Mouse (Mus musculus) forebrain, embryonic 14.5 days (tissue): ENCODE data around the gene Ilvbl. TPM values are rescaled to one million over a fixed set of nuclear protein-coding genes. Genes with fewer than 3 reads are reported as not detected.

ENCODE experiments used
- ATAC-seq: fragments of 200-750 bp; cut with Nextera tagmentation; 2 replicates; pipeline ENCODE4 v1.8.0; 2017; ENCODE audit warnings: mild to moderate bottlenecking, moderate library complexity
- DNase-seq: peaks from one replicate; pipeline ENCODE4 v3.0.0-alpha.2; 2015; ENCODE audit warnings: low spot score
- H3K27ac ChIP-seq: fragments of 300-500 bp; sonication (generic); 2 replicates; pipeline ENCODE4 v1.5.1; 2014; ENCODE audit warnings: low read depth, mild to moderate bottlenecking, control low read depth, low read length, moderate library complexity
- H3K27me3 ChIP-seq: fragments of 300-500 bp; sonication (generic); replicated peaks from 2 replicates; pipeline ENCODE4 v1.6.1; 2014; ENCODE audit warnings: low read length, control low read depth, mixed read lengths; ENCODE audit not compliant: control insufficient read depth, insufficient read depth
- H3K36me3 ChIP-seq: fragments of 300-500 bp; sonication (generic); 2 replicates; pipeline ENCODE4 v1.6.1; 2014; ENCODE audit warnings: low read length, control low read depth; ENCODE audit not compliant: control insufficient read depth, insufficient read depth
- H3K4me1 ChIP-seq: fragments of 300-500 bp; sonication (generic); 2 replicates; pipeline ENCODE4 v1.6.1; 2014; ENCODE audit warnings: antibody characterized with exemption, low read length, control low read depth; ENCODE audit not compliant: control insufficient read depth, insufficient read depth
- H3K4me2 ChIP-seq: fragments of 300-500 bp; sonication (generic); 2 replicates; pipeline ENCODE4 v1.6.1; 2014; ENCODE audit warnings: mild to moderate bottlenecking, control low read depth, low read length
- H3K4me3 ChIP-seq: fragments of 300-500 bp; sonication (generic); 2 replicates; pipeline ENCODE4 v1.5.1; 2014; ENCODE audit warnings: low read depth, low read length, control low read depth
- H3K9ac ChIP-seq: fragments of 300-500 bp; sonication (generic); 2 replicates; pipeline ENCODE4 v1.6.1; 2014; ENCODE audit warnings: mild to moderate bottlenecking, low read length, control low read depth, moderate library complexity
- H3K9me3 ChIP-seq: fragments of 300-500 bp; sonication (generic); replicated peaks from 2 replicates; pipeline ENCODE4 v1.6.1; 2016; ENCODE audit warnings: low read length, control low read depth, mixed read lengths; ENCODE audit not compliant: control insufficient read depth
- WGBS: fragments of 180-500 bp; shearing (Covaris S2); extraction: QIAGEN DNeasy Blood & Tissue Kit; methylation state at CpG from one replicate; pipeline ENCODE4 v1.1.7; 2014; 5-methylcytosine and 5-hydroxymethylcytosine counted together
- polyA plus RNA-seq: library from polyadenylated mRNA; unstranded; fragments of >200 nt; fragmentation: Nextera tagmentation; extraction: Ambion mirVana; gene quantifications from 2 replicates; pipeline ENCODE4 v1.2.1, GENCODE M21; 2014

Ilvbl gene
- polyA plus RNA-seq, 1 experiment from 2014 or later = 29.3 TPM

DNA sequence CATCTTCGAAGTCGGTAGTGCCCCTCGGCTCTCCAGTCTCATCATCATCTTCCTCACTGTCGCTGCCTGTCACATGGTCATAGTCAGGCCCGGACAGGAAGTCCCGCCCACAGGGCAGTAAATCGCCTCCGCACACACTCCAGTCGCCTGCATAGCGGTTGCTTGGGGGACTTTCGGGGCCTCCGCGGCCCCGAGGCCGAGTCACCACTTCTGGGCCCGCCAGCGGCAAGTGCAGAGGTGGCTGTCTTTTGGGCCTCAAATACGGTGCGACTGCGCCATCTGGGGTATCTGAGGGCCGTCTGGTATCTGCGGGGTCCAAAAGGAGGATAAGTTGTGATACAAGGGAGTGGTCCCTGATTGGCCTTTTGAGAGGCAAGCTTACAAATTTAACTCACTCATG lies 11.5 kb downstream of the Ilvbl start:
- WGBS = 91% methylated on average over 22 of the region's 22 CpGs
- no peaks in the 10 kb centered on the region for H3K4me1 ChIP-seq

DNA sequence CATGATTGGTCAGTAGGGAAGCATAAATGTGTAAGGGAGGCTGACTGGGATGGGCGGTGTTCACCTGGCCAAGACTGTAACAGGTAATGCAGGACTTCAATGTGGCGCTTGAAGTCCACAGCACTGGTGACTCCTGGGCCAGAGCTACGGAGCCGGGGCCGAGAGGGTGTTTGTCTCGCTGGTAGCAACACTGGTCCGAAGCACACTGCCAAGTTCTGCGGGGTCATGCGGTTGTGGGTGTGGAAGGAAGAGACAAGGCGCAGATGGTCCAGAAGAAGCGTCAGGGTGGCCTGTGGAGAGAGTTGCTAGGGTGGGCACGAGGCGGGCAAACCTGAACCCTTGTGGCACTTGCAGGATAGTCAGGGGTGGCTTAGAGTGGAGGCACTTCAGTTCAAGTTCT lies 11.9 kb downstream of the Ilvbl start:
- Histone ChIP-seq H3K4me3 (no peak overlapping the region), H3K9me3 (no peaks in the 10 kb centered on the region), H3K9ac (no peak overlapping the region), H3K4me1 (no peaks in the 10 kb centered on the region), H3K4me2 (no peak overlapping the region), H3K27ac (no peak overlapping the region), H3K27me3 (no peaks in the 10 kb centered on the region), H3K36me3 (peaks cover 46% of the 10 kb centered on the region)
- ATAC-seq = no peak
- no peak for DNase-seq
- 97% methylated on average over 13 of the region's 13 CpGs for WGBS

More for the DNA sequence above, 11.5 kb downstream of the Ilvbl start:
- no peak overlapping the region for H3K27ac ChIP-seq
- H3K4me2 ChIP-seq = no peak overlapping the region
- no peaks in the 10 kb centered on the region for H3K27me3 ChIP-seq
- H3K9ac ChIP-seq = no peak overlapping the region
- H3K4me3 ChIP-seq = no peak overlapping the region
- no peak for ATAC-seq
- peaks cover 46% of the 10 kb centered on the region for H3K36me3 ChIP-seq
- no peak for DNase-seq
- no peaks in the 10 kb centered on the region for H3K9me3 ChIP-seq

DNA sequence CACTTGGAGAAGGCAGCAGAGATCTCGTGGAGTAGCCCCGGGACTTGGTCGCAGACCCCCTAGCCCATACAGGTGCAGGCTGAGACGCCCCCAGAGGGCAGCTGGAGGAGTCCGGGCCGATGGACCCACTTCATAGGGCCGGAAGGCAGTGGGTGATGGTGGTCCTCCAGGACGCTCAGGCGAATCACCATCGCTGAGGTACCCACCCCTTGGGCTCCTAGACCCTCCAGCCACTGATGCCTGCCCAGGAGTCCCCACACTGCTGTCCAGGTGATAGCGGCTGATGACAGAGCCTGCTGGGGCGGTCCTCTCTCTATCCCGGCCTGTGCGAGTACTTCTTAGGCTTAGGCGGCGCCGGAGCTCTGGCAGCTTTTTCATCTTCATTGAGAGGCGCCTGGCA lies 15.1 kb downstream of the Ilvbl start:
- Histone ChIP-seq H3K4me2 (no peak overlapping the region), H3K27me3 (no peaks in the 10 kb centered on the region), H3K9me3 (no peaks in the 10 kb centered on the region), H3K9ac (no peak overlapping the region), H3K4me1 (0 out of 2 replicates have a peak, but pooled peaks cover 5% of the 10 kb centered on the region), H3K4me3 (no peak overlapping the region), H3K36me3 (peaks cover 26% of the 10 kb centered on the region), H3K27ac (no peak overlapping the region)
- DNase-seq = no peak
- WGBS = 96% methylated on average over 18 of the region's 18 CpGs
- ATAC-seq = no peak

DNA sequence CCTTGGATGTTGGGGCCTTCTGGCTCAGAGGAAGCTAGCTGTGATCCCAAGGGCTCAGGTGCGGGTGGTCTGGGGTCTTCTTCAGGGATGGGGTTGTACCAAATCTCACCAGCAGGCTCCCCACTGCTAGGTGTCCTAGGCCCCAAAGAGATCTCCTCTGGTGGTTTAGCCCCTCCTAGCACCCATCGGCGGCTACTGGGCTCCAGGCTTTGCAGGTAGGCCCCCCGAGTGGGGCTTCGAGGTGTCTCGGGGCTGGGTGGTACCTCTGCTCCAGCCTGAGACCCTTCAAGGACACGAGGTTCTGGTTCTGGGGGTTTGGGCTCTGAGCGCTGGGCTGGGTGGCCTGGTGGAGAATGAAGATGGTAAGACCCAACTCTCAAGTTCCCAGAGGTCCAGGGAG lies 15.8 kb downstream of the Ilvbl start:
- Histone ChIP-seq H3K9me3 (no peaks in the 10 kb centered on the region), H3K27ac (no peak overlapping the region), H3K4me2 (no peak overlapping the region), H3K4me1 (0 out of 2 replicates have a peak, but pooled peaks cover 5% of the 10 kb centered on the region), H3K27me3 (no peaks in the 10 kb centered on the region), H3K36me3 (peaks cover 22% of the 10 kb centered on the region), H3K9ac (no peak overlapping the region), H3K4me3 (no peak overlapping the region)
- ATAC-seq (no peak), DNase-seq (no peak)
- 94% methylated on average over 8 of the region's 8 CpGs for WGBS

GRCm38 (mm10) chr10:78590744-78591143 lies 16.6 kb downstream of the Ilvbl start:
- Histone ChIP-seq H3K4me3 (peak overlapping the region; percentile 43), H3K9ac (peak overlapping the region; percentile 71), H3K27ac (no peak overlapping the region), H3K36me3 (peaks cover 14% of the 10 kb centered on the region; the same call in 1 of the 2 replicates), H3K9me3 (no peaks in the 10 kb centered on the region), H3K4me1 (0 out of 2 replicates have a peak, but pooled peaks cover 5% of the 10 kb centered on the region), H3K27me3 (no peaks in the 10 kb centered on the region), H3K4me2 (peak overlapping the region; percentile 69)
- ATAC-seq (0 out of 2 replicates have a peak, but pooled peaks have one; percentile 4), DNase-seq (no peak)
- WGBS = 45% methylated on average over 9 of the region's 9 CpGs

- H3K4me1 ChIP-seq = 0 out of 2 replicates have a peak, but pooled peaks cover 5% of the 10 kb centered on the region
- H3K4me2 ChIP-seq = peak within 1 kb of the TSS; percentile 69
- peak within 1 kb of the TSS; percentile 71 for H3K9ac ChIP-seq
- 0 out of 2 replicates have a peak within 1 kb of the TSS, but pooled peaks have one; percentile 24 for H3K27ac ChIP-seq
- DNase-seq (peak; percentile 29), ATAC-seq (peak; percentile 78)
- H3K36me3 ChIP-seq = peaks cover 10% of the 10 kb centered on the region; the same call in 1 of the 2 replicates
- no peaks in the 10 kb centered on the region for H3K9me3 ChIP-seq
- 4% methylated on average over 39 of the region's 54 CpGs for WGBS
- H3K27me3 ChIP-seq = no peaks in the 10 kb centered on the region
- H3K4me3 ChIP-seq = peak within 1 kb of the TSS; percentile 43
Measured at GRCm38 (mm10) chr10:78591406-78592328, 17.5 kb downstream of the Ilvbl start, which contains the start of gene Syde1. Syde1 (minus strand) TSS chr10:78591964.

- DNase-seq = no peak
- no peak overlapping the region for H3K27ac ChIP-seq
- no peak for ATAC-seq
- peaks cover 6% of the 10 kb centered on the region; the same call in 1 of the 2 replicates for H3K36me3 ChIP-seq
- H3K9ac ChIP-seq = no peak overlapping the region
- 88% methylated on average over 4 of the region's 4 CpGs for WGBS
- H3K4me2 ChIP-seq = no peak overlapping the region
- H3K4me1 ChIP-seq = 0 out of 2 replicates have a peak, but pooled peaks cover 5% of the 10 kb centered on the region
- no peaks in the 10 kb centered on the region for H3K9me3 ChIP-seq
- no peak overlapping the region for H3K4me3 ChIP-seq
- no peaks in the 10 kb centered on the region for H3K27me3 ChIP-seq
Measured at GRCm38 (mm10) chr10:78592856-78593379, 18.8 kb downstream of the Ilvbl start.

DNA sequence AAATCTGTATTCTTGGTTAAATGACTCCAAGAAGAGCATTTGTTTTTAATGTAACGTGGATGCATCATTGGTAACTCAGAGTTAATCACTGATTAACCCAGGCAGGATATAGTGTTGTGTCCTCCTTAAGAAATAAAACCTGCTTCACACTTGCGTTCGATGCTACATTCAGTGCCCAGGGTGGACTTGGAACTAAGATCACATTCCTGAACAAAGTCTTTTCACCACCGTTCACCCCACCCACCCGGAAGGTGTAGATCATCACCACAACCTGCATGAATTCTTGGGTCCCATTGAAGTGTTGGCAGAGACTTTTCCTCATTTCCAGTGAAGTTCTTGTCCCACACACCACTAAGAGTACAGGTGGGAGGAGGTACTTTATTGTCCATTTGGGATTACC lies 19.6 kb downstream of the Ilvbl start:
- Histone ChIP-seq H3K4me3 (no peak overlapping the region), H3K4me2 (no peak overlapping the region), H3K36me3 (peaks cover 3% of the 10 kb centered on the region; the same call in 1 of the 2 replicates), H3K27ac (no peak overlapping the region), H3K4me1 (0 out of 2 replicates have a peak, but pooled peaks cover 5% of the 10 kb centered on the region), H3K9me3 (no peaks in the 10 kb centered on the region), H3K27me3 (no peaks in the 10 kb centered on the region), H3K9ac (no peak overlapping the region)
- no peak for ATAC-seq
- 93% methylated on average over 5 of the region's 5 CpGs for WGBS
- no peak for DNase-seq
